19 mouse cellular contexts compared by ENCODE assay signal in the genomic region with DNA sequence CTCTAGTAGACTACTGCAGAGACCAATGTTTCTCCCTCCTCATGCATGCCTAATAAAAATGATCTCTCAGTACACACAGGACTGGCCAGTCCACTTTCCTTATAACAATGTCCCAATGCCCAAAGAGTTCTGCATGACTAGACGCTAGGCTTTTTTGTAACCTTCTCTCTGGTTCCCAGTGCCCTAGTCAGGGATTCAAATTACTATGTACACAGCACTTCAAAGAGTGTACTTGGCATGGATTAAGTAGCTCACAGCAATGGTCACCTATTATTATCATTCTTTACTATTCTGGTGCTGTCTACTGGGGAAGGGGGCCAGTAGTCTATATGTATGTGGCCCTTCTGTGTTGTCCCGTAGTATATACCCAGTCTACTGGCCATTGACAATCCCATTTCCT. TPM values are rescaled to one million over a fixed set of nuclear protein-coding genes. Genes with fewer than 3 reads are reported as not detected.
"Had no signal": no experiment of that assay in that cellular context is flagged by ENCODE, and none has a peak within 500 bp of the region (broad histone marks: within the 10 kb centered on the region; RNA-seq: fewer than 3 reads in every experiment).

No protein-coding gene starts in this region.

- ATAC-seq: liver, postnatal 0 days; midbrain, embryonic 16.5 days had no signal

- H3K27ac ChIP-seq: liver, embryonic 15.5 days; lung, embryonic 15.5 days; macrophage; midbrain, embryonic 12.5 days; neural tube, embryonic 12.5 days; stomach, embryonic 15.5 days; stomach, postnatal 0 days had no signal

- H3K4me2 ChIP-seq: liver, embryonic 15.5 days; lung, embryonic 15.5 days; midbrain, embryonic 12.5 days; neural tube, embryonic 12.5 days; stomach, embryonic 15.5 days had no signal

- H3K4me3 ChIP-seq: liver, embryonic 15.5 days; lung, embryonic 15.5 days; megakaryocyte, embryonic 14.5 days; midbrain, embryonic 12.5 days; neural tube, embryonic 12.5 days; stomach, embryonic 15.5 days had no signal

- H3K27me3 ChIP-seq: liver, embryonic 15.5 days; lung, embryonic 15.5 days; megakaryocyte, embryonic 14.5 days; midbrain, embryonic 12.5 days; neural tube, embryonic 12.5 days; stomach, embryonic 15.5 days had no signal

- H3K9me3 ChIP-seq: liver, embryonic 15.5 days; lung, embryonic 15.5 days; neural tube, embryonic 12.5 days; stomach, embryonic 15.5 days had no signal

- H3K9ac ChIP-seq: liver, embryonic 15.5 days; liver, postnatal 0 days; lung, embryonic 15.5 days; midbrain, embryonic 12.5 days; neural tube, embryonic 12.5 days; stomach, embryonic 15.5 days had no signal

- H3K36me3 ChIP-seq: liver, embryonic 15.5 days; lung, embryonic 15.5 days; stomach, embryonic 15.5 days had no signal

- DNase-seq: liver, postnatal 0 days; lung, adult 2 months; lung, postnatal 14 days; lung, postnatal 36 days; midbrain, embryonic 14.5 days; right cerebral cortex, postnatal 14 days; thymus, adult 2 months; thymus, postnatal 25 days; thymus, postnatal 4 days had no signal

- H3K4me1 ChIP-seq: lung, embryonic 15.5 days; midbrain, embryonic 12.5 days; neural tube, embryonic 12.5 days; stomach, embryonic 15.5 days had no signal

RNA-seq across cellular contexts. Expression of a gene that starts 40.8 kb away (rescaled TPM):
- total RNA-seq: monocyte, adult 5-6 weeks had no signal
- polyA plus RNA-seq: macrophage had no signal
